Mouse (Mus musculus): ENCODE results near the gene Arhgap27. TPM values are rescaled to one million over a fixed set of nuclear protein-coding genes. Genes with fewer than 3 reads are reported as not detected.
"Not testable (repeated sequence)": the region's sequence is repeated elsewhere in the genome, so short reads cannot be mapped to it uniquely, and the experiment has no call there.

Arhgap27 gene
- polyA plus RNA-seq, 1 experiment from 2014 or later: 1.6 TPM

GRCm38 (mm10) chr11:103313542-103313941, 50.0 kb downstream of the Arhgap27 start:
- Histone ChIP-seq H3K9me3 (replicated peaks) (no peaks in the 10 kb centered on the region), H3K4me3 (replicated peaks) (no peak overlapping the region), H3K4me1 (replicated peaks) (0 out of 2 replicates have a peak, but pooled peaks cover 7% of the 10 kb centered on the region), H3K36me3 (no peaks in the 10 kb centered on the region), H3K27me3 (peaks cover 28% of the 10 kb centered on the region), H3K4me2 (no peak overlapping the region), H3K9ac (no peak overlapping the region), H3K27ac (no peak overlapping the region)
- ATAC-seq (ENCODE audit: low read depth) (no peak), DNase-seq (no peak)
- 58% methylated on average over 6 of the region's 6 CpGs for WGBS (ENCODE audit: insufficient replicate concordance)

GRCm38 (mm10) chr11:103312655-103313255, 50.7 kb downstream of the Arhgap27 start:
- Histone ChIP-seq H3K4me3 (replicated peaks) (no peak overlapping the region), H3K27ac (no peak overlapping the region), H3K27me3 (peaks cover 25% of the 10 kb centered on the region), H3K4me1 (replicated peaks) (0 out of 2 replicates have a peak, but pooled peaks cover 7% of the 10 kb centered on the region), H3K4me2 (no peak overlapping the region), H3K9me3 (replicated peaks) (no peaks in the 10 kb centered on the region), H3K36me3 (no peaks in the 10 kb centered on the region), H3K9ac (no peak overlapping the region)
- no peak for ATAC-seq (ENCODE audit: low read depth)
- WGBS (ENCODE audit: insufficient replicate concordance): 52% methylated on average over 8 of the region's 8 CpGs
- DNase-seq: no peak

- no peaks in the 10 kb centered on the region for H3K36me3 ChIP-seq
- no peak for DNase-seq
- 0 out of 2 replicates have a peak, but pooled peaks cover 7% of the 10 kb centered on the region for H3K4me1 ChIP-seq (replicated peaks)
- peak overlapping the region; percentile 43 for H3K4me2 ChIP-seq
- no peak overlapping the region for H3K9ac ChIP-seq
- no peak for ATAC-seq (ENCODE audit: low read depth)
- no peaks in the 10 kb centered on the region for H3K9me3 ChIP-seq (replicated peaks)
- H3K4me3 ChIP-seq (replicated peaks): 0 out of 2 replicates have a peak overlapping the region, but pooled peaks have one; percentile 6
- H3K27ac ChIP-seq: no peak overlapping the region; the same call in 1 of the 2 replicates
- H3K27me3 ChIP-seq: peaks cover 25% of the 10 kb centered on the region
- WGBS (ENCODE audit: insufficient replicate concordance): 15% methylated on average over 30 of the region's 30 CpGs
Observed at GRCm38 (mm10) chr11:103311960-103312611, 51.4 kb downstream of the Arhgap27 start.

- Histone ChIP-seq H3K9me3 (replicated peaks) (no peaks in the 10 kb centered on the region), H3K4me3 (replicated peaks) (no peak overlapping the region), H3K4me1 (replicated peaks) (0 out of 2 replicates have a peak, but pooled peaks cover 7% of the 10 kb centered on the region), H3K27me3 (peaks cover 20% of the 10 kb centered on the region), H3K27ac (no peak overlapping the region), H3K9ac (no peak overlapping the region), H3K4me2 (no peak overlapping the region), H3K36me3 (no peaks in the 10 kb centered on the region)
- ATAC-seq (ENCODE audit: low read depth) (no peak), DNase-seq (no peak)
- WGBS (ENCODE audit: insufficient replicate concordance): 26% methylated on average over 10 of the region's 10 CpGs
Observed at GRCm38 (mm10) chr11:103309956-103310574, 53.4 kb downstream of the Arhgap27 start.

GRCm38 (mm10) chr11:103307910-103308309, 55.6 kb downstream of the Arhgap27 start:
- Histone ChIP-seq H3K4me1 (replicated peaks) (0 out of 2 replicates have a peak, but pooled peaks cover 7% of the 10 kb centered on the region), H3K36me3 (no peaks in the 10 kb centered on the region), H3K4me2 (no peak overlapping the region), H3K27me3 (peaks cover 19% of the 10 kb centered on the region), H3K4me3 (replicated peaks) (no peak overlapping the region), H3K27ac (no peak overlapping the region), H3K9ac (no peak overlapping the region), H3K9me3 (replicated peaks) (no peaks in the 10 kb centered on the region)
- DNase-seq: no peak
- 54% methylated on average over 8 of the region's 8 CpGs for WGBS (ENCODE audit: insufficient replicate concordance)
- ATAC-seq (ENCODE audit: low read depth): no peak

GRCm38 (mm10) chr11:103304525-103304924, 59.0 kb downstream of the Arhgap27 start:
- ATAC-seq (ENCODE audit: low read depth): no peak
- no peak overlapping the region for H3K9ac ChIP-seq
- H3K4me2 ChIP-seq: no peak overlapping the region
- no peaks in the 10 kb centered on the region for H3K9me3 ChIP-seq (replicated peaks)
- no peak overlapping the region for H3K27ac ChIP-seq
- no peak for DNase-seq
- WGBS (ENCODE audit: insufficient replicate concordance): 41% methylated on average over 9 of the region's 9 CpGs
- no peaks in the 10 kb centered on the region for H3K36me3 ChIP-seq
- no peak overlapping the region for H3K4me3 ChIP-seq (replicated peaks)
- no peaks in the 10 kb centered on the region for H3K27me3 ChIP-seq
- H3K4me1 ChIP-seq (replicated peaks): no peaks in the 10 kb centered on the region

GRCm38 (mm10) chr11:103294772-103295171, 68.7 kb downstream of the Arhgap27 start:
- DNase-seq (no peak), ATAC-seq (ENCODE audit: low read depth) (no peak)
- WGBS (ENCODE audit: insufficient replicate concordance): 76% methylated on average over 7 of the region's 7 CpGs
- H3K36me3 ChIP-seq: no peaks in the 10 kb centered on the region
- H3K27me3 ChIP-seq: peaks cover 3% of the 10 kb centered on the region; the same call in 1 of the 2 replicates
- no peak overlapping the region for H3K27ac ChIP-seq
- peaks cover 13% of the 10 kb centered on the region for H3K4me1 ChIP-seq (replicated peaks)
- H3K4me2 ChIP-seq: no peak overlapping the region
- H3K9ac ChIP-seq: no peak overlapping the region
- no peak overlapping the region for H3K4me3 ChIP-seq (replicated peaks)
- H3K9me3 ChIP-seq (replicated peaks): no peaks in the 10 kb centered on the region

- DNase-seq: no peak
- H3K27me3 ChIP-seq: peaks cover 3% of the 10 kb centered on the region; the same call in 1 of the 2 replicates
- no peaks in the 10 kb centered on the region for H3K36me3 ChIP-seq
- H3K4me3 ChIP-seq (replicated peaks): no peak overlapping the region
- ATAC-seq (ENCODE audit: low read depth): no peak
- H3K9ac ChIP-seq: no peak overlapping the region
- H3K27ac ChIP-seq: no peak overlapping the region
- H3K9me3 ChIP-seq (replicated peaks): no peaks in the 10 kb centered on the region
- WGBS (ENCODE audit: insufficient replicate concordance): 70% methylated on average over 6 of the region's 6 CpGs
- no peak overlapping the region for H3K4me2 ChIP-seq
- H3K4me1 ChIP-seq (replicated peaks): peaks cover 20% of the 10 kb centered on the region
Observed at GRCm38 (mm10) chr11:103294066-103294465, 69.4 kb downstream of the Arhgap27 start.

- no peak overlapping the region for H3K4me3 ChIP-seq (replicated peaks)
- 61% methylated on average over 5 of the region's 5 CpGs for WGBS (ENCODE audit: insufficient replicate concordance)
Observed at GRCm38 (mm10) chr11:103292890-103293287, 70.6 kb downstream of the Arhgap27 start.

GRCm38 (mm10) chr11:103292152-103292889, 71.2 kb downstream of the Arhgap27 start:
- ATAC-seq (ENCODE audit: low read depth) (no peak), DNase-seq (no peak)
- H3K9ac ChIP-seq: no peak overlapping the region
- no peak overlapping the region for H3K4me2 ChIP-seq
- H3K36me3 ChIP-seq: no peaks in the 10 kb centered on the region
- peaks cover 26% of the 10 kb centered on the region for H3K4me1 ChIP-seq (replicated peaks)
- 14% methylated on average over 14 of the region's 14 CpGs for WGBS (ENCODE audit: insufficient replicate concordance)
- H3K9me3 ChIP-seq (replicated peaks): no peaks in the 10 kb centered on the region
- no peak overlapping the region for H3K27ac ChIP-seq
- peaks cover 3% of the 10 kb centered on the region; the same call in 1 of the 2 replicates for H3K27me3 ChIP-seq
- H3K4me3 ChIP-seq (replicated peaks): no peak overlapping the region

More at GRCm38 (mm10) chr11:103292890-103293287, 70.6 kb downstream of the Arhgap27 start:
- Histone ChIP-seq H3K4me2 (no peak overlapping the region), H3K4me1 (replicated peaks) (peaks cover 26% of the 10 kb centered on the region), H3K27ac (no peak overlapping the region), H3K9me3 (replicated peaks) (no peaks in the 10 kb centered on the region), H3K27me3 (peaks cover 3% of the 10 kb centered on the region; the same call in 1 of the 2 replicates), H3K9ac (no peak overlapping the region), H3K36me3 (no peaks in the 10 kb centered on the region)
- ATAC-seq (ENCODE audit: low read depth): no peak
- no peak for DNase-seq

GRCm38 (mm10) chr11:103290841-103291240, 72.7 kb downstream of the Arhgap27 start:
- 66% methylated on average over 7 of the region's 7 CpGs for WGBS (ENCODE audit: insufficient replicate concordance)
- ATAC-seq (ENCODE audit: low read depth); DNase-seq; H3K4me2 ChIP-seq; H3K27ac ChIP-seq; H3K9ac ChIP-seq; H3K27me3 ChIP-seq; H3K9me3 ChIP-seq (replicated peaks); H3K4me3 ChIP-seq (replicated peaks); H3K36me3 ChIP-seq: not testable (repeated sequence)
- H3K4me1 ChIP-seq (replicated peaks): peaks cover 26% of the 10 kb centered on the region
